Mouse (Mus musculus): ENCODE measurements around the gene Znhit6. TPM values are rescaled to one million over a fixed set of nuclear protein-coding genes. Genes with fewer than 3 reads are reported as not detected.

The Znhit6 gene
- total and polyA plus RNA-seq, 2 experiments from 2014 or later: 8.1 to 36.6 TPM

DNA sequence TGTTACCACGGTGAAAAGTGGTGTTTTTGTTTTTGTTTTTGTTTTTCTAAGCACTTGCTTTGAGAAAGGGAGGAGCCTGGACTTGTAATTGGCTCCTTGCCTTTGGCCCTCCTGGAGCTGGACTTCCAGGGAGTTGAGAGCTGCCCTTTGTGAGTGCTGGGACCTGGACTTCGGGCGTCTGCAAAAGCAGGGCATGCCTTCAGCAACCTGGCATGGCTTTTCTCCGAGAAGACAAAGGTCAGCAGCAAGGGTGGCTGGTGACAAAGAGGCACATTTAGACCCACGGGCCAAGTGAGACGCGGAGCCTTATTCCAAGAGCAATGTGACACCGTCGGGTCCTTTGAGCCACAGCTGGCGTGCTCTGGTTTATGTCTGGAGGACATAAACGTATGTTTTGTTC, 66.9 kb downstream of the Znhit6 start:
- no peak for ATAC-seq (ENCODE audit: low FRiP score)
- Histone ChIP-seq H3K27me3 (ENCODE audit: insufficient read depth, low read length) (0 out of 2 replicates have a peak, but pooled peaks cover 3% of the 10 kb centered on the region), H3K9me3 (ENCODE audit: low read length) (no peaks in the 10 kb centered on the region), H3K36me3 (ENCODE audit: insufficient read depth, low read length) (no peaks in the 10 kb centered on the region), H3K4me3 (ENCODE audit: low read depth, low read length) (no peak overlapping the region), H3K4me2 (ENCODE audit: low read depth, low read length, poor library complexity, severe bottlenecking) (no peak overlapping the region), H3K9ac (replicated peaks; ENCODE audit: low read length, poor library complexity, severe bottlenecking) (no peak overlapping the region), H3K27ac (ENCODE audit: low read depth, low read length) (no peak overlapping the region), H3K4me1 (ENCODE audit: insufficient read depth, low read length) (no peaks in the 10 kb centered on the region)
- DNase-seq (ENCODE audit: low spot score): no peak
- no peak for TF ChIP-seq CTCF (IDR thresholded peaks at IDR 0.05)
- 69% methylated on average over 11 of the region's 11 CpGs for WGBS

DNA sequence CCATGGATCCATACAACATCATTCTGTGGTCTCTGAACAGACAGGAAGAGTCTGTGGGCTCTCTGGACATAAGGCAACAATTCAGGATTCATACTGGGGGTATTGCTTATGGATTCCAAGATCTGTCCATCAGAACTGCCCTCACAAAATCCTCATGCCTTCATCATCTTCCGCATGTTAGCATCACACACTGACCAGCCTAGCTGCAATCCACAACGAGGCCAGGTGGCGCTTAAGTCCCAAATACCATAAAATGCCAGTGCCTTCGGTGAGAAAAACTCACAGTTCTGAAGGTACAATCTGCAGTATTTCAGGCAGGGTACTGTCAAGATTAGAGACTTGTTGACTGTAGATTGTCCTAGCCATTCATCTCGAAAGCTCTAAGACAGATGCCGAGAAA, 69.5 kb downstream of the Znhit6 start:
- ATAC-seq (ENCODE audit: low FRiP score) (no peak), DNase-seq (ENCODE audit: low spot score) (no peak)
- Histone ChIP-seq H3K9ac (replicated peaks; ENCODE audit: low read length, poor library complexity, severe bottlenecking) (no peak overlapping the region), H3K27me3 (ENCODE audit: insufficient read depth, low read length) (0 out of 2 replicates have a peak, but pooled peaks cover 9% of the 10 kb centered on the region), H3K27ac (ENCODE audit: low read depth, low read length) (no peak overlapping the region), H3K36me3 (ENCODE audit: insufficient read depth, low read length) (no peaks in the 10 kb centered on the region), H3K4me2 (ENCODE audit: low read depth, low read length, poor library complexity, severe bottlenecking) (no peak overlapping the region), H3K4me3 (ENCODE audit: low read depth, low read length) (no peak overlapping the region), H3K9me3 (ENCODE audit: low read length) (no peaks in the 10 kb centered on the region), H3K4me1 (ENCODE audit: insufficient read depth, low read length) (peaks cover 2% of the 10 kb centered on the region; the same call in 1 of the 2 replicates)
- 68% methylated on average over 6 of the region's 6 CpGs for WGBS
- no peak; the same call in 1 of the 2 replicates for TF ChIP-seq CTCF (IDR thresholded peaks at IDR 0.05)

DNA sequence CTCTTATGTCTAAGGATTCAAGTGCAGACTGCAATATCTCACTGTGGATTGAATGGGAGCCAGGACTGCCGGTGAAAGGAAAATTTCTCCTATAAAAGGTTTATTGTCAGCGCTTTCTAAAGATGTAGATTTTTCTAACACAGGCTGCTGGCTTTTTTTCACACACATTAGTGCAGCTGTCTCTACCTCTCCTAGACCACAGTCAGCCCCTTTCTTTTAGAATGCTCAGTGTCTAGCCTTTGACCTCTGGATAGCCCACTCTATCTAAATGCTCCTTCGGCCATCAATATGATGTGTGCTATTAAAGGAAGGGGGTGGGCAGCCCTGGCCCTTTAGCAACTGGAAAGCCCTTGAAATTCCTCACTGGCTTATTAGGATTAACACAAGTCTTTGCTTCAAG, 70.0 kb downstream of the Znhit6 start:
- peaks cover 5% of the 10 kb centered on the region; the same call in 1 of the 2 replicates for H3K4me1 ChIP-seq (ENCODE audit: insufficient read depth, low read length)
- H3K9ac ChIP-seq (replicated peaks; ENCODE audit: low read length, poor library complexity, severe bottlenecking): no peak overlapping the region
- DNase-seq (ENCODE audit: low spot score): no peak
- no peak overlapping the region for H3K27ac ChIP-seq (ENCODE audit: low read depth, low read length)
- H3K4me3 ChIP-seq (ENCODE audit: low read depth, low read length): no peak overlapping the region
- no peak overlapping the region for H3K4me2 ChIP-seq (ENCODE audit: low read depth, low read length, poor library complexity, severe bottlenecking)
- ATAC-seq (ENCODE audit: low FRiP score): no peak
- H3K27me3 ChIP-seq (ENCODE audit: insufficient read depth, low read length): 0 out of 2 replicates have a peak, but pooled peaks cover 9% of the 10 kb centered on the region
- TF ChIP-seq CTCF (IDR thresholded peaks at IDR 0.05): no peak
- no peaks in the 10 kb centered on the region for H3K9me3 ChIP-seq (ENCODE audit: low read length)
- no peaks in the 10 kb centered on the region for H3K36me3 ChIP-seq (ENCODE audit: insufficient read depth, low read length)
- 24% methylated on average over 3 of the region's 3 CpGs for WGBS

DNA sequence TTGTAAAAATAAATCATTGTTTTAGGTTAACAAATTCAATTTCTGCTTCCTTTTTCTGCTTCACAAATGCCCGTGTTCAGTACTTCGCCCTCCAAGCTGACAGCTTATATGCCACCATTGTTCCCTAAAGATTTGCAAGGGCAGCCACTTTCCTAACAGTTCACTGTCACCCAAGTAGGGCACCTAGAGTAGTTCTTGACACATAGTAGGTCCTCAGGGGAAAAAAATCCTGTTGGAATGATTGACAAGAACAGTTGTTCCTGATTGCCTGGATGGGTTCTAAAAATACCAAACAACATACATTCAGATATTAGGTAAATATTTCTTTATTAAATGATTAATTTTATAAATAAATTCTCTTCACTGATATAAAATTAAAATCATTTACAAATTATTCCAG, 70.7 kb downstream of the Znhit6 start:
- Histone ChIP-seq H3K4me3 (ENCODE audit: low read depth, low read length) (no peak overlapping the region), H3K4me1 (ENCODE audit: insufficient read depth, low read length) (peaks cover 5% of the 10 kb centered on the region; the same call in 1 of the 2 replicates), H3K27ac (ENCODE audit: low read depth, low read length) (no peak overlapping the region), H3K9me3 (ENCODE audit: low read length) (no peaks in the 10 kb centered on the region), H3K27me3 (ENCODE audit: insufficient read depth, low read length) (0 out of 2 replicates have a peak, but pooled peaks cover 9% of the 10 kb centered on the region), H3K36me3 (ENCODE audit: insufficient read depth, low read length) (no peaks in the 10 kb centered on the region), H3K9ac (replicated peaks; ENCODE audit: low read length, poor library complexity, severe bottlenecking) (no peak overlapping the region), H3K4me2 (ENCODE audit: low read depth, low read length, poor library complexity, severe bottlenecking) (no peak overlapping the region)
- WGBS: 70% methylated on average over 2 of the region's 2 CpGs
- DNase-seq (ENCODE audit: low spot score): no peak
- ATAC-seq (ENCODE audit: low FRiP score): no peak
- no peak for TF ChIP-seq CTCF (IDR thresholded peaks at IDR 0.05)

DNA sequence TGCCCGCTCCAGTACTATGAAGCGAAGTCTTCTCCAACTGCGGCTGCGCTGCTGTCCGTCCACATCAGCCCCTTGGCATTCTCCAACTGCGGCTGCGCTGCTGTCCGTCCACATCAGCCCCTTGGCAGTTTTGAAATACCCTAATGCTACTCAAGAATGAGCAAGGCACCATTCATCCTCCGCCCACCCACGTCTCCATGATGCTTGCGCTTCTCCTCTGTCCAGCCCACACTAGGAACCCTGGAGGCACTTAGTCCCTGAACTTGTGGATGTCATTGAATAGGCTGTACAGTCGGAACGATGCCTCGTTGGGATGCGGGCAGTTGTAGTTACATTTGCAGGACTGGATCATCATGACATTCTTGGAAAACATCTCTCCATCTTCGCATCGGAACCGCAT, 71.4 kb downstream of the Znhit6 start:
- Histone ChIP-seq H3K4me2 (ENCODE audit: low read depth, low read length, poor library complexity, severe bottlenecking) (no peak overlapping the region), H3K36me3 (ENCODE audit: insufficient read depth, low read length) (no peaks in the 10 kb centered on the region), H3K9me3 (ENCODE audit: low read length) (no peaks in the 10 kb centered on the region), H3K27ac (ENCODE audit: low read depth, low read length) (no peak overlapping the region), H3K9ac (replicated peaks; ENCODE audit: low read length, poor library complexity, severe bottlenecking) (no peak overlapping the region), H3K4me1 (ENCODE audit: insufficient read depth, low read length) (peaks cover 5% of the 10 kb centered on the region; the same call in 1 of the 2 replicates), H3K4me3 (ENCODE audit: low read depth, low read length) (no peak overlapping the region), H3K27me3 (ENCODE audit: insufficient read depth, low read length) (0 out of 2 replicates have a peak, but pooled peaks cover 9% of the 10 kb centered on the region)
- DNase-seq (ENCODE audit: low spot score) (no peak), ATAC-seq (ENCODE audit: low FRiP score) (no peak)
- TF ChIP-seq CTCF (IDR thresholded peaks at IDR 0.05): no peak
- 85% methylated on average over 18 of the region's 18 CpGs for WGBS

DNA sequence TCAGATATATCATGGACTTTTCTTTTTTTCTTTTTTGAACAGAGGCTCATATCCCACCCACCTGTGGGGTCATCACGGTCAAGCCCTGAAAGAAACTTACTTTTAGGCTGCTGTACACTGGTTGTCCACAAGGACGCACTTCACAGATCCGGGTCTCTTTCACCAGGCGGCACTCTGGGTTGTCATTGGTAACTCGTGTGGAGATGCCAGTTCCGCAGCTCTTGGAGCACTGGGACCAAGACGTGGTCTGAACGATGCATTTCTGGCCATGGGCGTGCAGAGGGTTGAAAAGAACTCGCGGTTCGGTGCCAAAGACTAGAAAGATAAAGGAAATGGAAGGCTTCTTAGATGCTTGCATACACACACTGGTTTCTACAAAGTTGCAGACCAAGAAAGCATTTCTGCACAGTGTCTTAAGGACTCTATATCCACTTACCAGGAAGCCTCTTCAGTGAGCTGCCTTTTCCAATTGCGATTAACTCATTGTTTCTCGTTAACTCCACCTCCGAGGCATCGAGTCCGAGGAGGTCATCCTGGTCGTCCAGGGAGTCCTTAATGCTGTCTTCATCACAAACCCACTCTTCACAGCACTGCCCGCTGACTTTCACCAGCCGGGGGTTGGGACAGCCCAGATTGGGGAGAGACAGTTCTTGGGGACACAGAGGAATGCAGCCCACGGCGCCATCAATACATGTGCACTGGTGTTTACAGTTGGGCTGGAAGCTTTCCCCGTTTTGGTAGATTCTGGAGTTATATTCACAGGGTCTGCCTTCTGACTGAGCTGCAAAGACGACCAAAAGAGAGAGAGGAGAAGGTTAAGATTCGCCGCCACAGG, 72.3 kb downstream of the Znhit6 start:
- Histone ChIP-seq H3K27me3 (ENCODE audit: insufficient read depth, low read length) (peaks cover 14% of the 10 kb centered on the region; the same call in 1 of the 2 replicates), H3K9me3 (ENCODE audit: low read length) (no peaks in the 10 kb centered on the region), H3K4me3 (ENCODE audit: low read depth, low read length) (peak overlapping the region; percentile 51), H3K4me2 (ENCODE audit: low read depth, low read length, poor library complexity, severe bottlenecking) (peak overlapping the region; percentile 95), H3K27ac (ENCODE audit: low read depth, low read length) (no peak overlapping the region), H3K4me1 (ENCODE audit: insufficient read depth, low read length) (peaks cover 6% of the 10 kb centered on the region; the same call in 1 of the 2 replicates), H3K36me3 (ENCODE audit: insufficient read depth, low read length) (no peaks in the 10 kb centered on the region), H3K9ac (replicated peaks; ENCODE audit: low read length, poor library complexity, severe bottlenecking) (no peak overlapping the region)
- TF ChIP-seq CTCF (IDR thresholded peaks at IDR 0.05): peak; percentile 70
- WGBS: 20% methylated on average over 26 of the region's 26 CpGs
- ATAC-seq (ENCODE audit: low FRiP score): peak; percentile 61; the same call in 1 of the 2 replicates
- peak; percentile 74 for DNase-seq (ENCODE audit: low spot score)
